Mouse (Mus musculus): Measurements from ENCODE around the gene Gm8334. TPM values are rescaled to one million over a fixed set of nuclear protein-coding genes. Genes with fewer than 3 reads are reported as not detected.

The Gm8334 gene
- polyA plus RNA-seq (2014; fragmentation: Illumina TruSeq; extraction: RNeasy Lipid Tissue Mini Kit (QIAGEN cat#74804); ENCODE audit: low read depth, low replicate concordance), result not detected

DNA sequence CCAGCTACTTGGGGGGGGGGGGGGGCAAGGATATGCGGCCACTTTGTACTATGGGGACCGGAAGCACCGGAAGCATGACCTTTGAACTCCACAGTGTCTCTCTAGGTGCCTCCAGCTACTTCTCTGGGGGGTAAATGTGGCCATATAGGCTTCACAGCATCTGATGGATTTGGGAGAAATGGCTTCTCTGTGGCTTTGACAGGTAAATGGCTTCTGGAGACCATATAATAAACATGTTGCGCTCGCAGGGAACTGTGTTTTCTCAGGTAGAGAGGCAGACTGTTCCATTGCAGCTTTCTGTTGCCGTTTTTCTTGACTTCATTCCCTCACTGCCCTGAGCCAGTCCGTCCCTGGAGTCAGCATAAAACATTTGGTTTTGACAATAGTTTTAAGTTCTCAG is at the start of gene Gm8334:
TSS of gene Gm8334 (minus strand) at position 101 of the 400 bp plus-strand sequence.

DNA sequence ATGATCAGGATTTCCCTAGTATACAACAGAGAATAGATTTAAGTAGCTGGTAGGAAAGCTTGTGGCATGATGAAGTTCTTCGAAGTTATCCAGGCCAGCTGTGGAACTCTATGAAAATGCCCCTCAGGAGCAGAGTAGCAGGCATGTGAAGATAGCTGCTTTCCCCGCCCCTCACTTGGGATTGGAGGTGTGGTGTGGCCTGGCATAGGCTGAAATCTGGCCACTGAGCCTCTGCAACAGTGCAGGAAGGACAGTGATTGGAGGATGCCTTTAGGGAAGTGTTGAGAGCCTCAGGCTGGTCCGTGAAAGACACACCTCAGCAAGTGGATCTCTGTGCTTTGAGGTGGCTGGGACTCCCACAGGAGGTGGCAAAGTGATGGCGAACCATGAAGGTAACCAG is 48.3 kb upstream of the Gm8334 start, which contains the start of gene Gm15127:
TSS of gene Gm15127 (plus strand) at position 301 of the 400 bp plus-strand sequence.

Other genes starting within 250 kb of the Gm8334 start
- gene Gm15114, start 126.2 kb downstream of the Gm8334 start, polyA plus RNA-seq (2014; fragmentation: Illumina TruSeq; extraction: RNeasy Lipid Tissue Mini Kit (QIAGEN cat#74804); ENCODE audit: low read depth, low replicate concordance), result not detected
- not detected for gene Gm15127, start 48.4 kb upstream of the Gm8334 start, polyA plus RNA-seq (2014; fragmentation: Illumina TruSeq; extraction: RNeasy Lipid Tissue Mini Kit (QIAGEN cat#74804); ENCODE audit: low read depth, low replicate concordance)
- gene Luzp4, start 242.5 kb upstream of the Gm8334 start, polyA plus RNA-seq (2014; fragmentation: Illumina TruSeq; extraction: RNeasy Lipid Tissue Mini Kit (QIAGEN cat#74804); ENCODE audit: low read depth, low replicate concordance), result not detected